Mouse (Mus musculus) T-cell, adult 2 months (primary cell): ENCODE results near the gene Foxr1.
"Not testable (repeated sequence)": the region's sequence is repeated elsewhere in the genome, so short reads cannot be mapped to it uniquely, and the experiment has no call there.

Experiments used
- DNase-seq: peaks from one replicate; pipeline ENCODE4 v3.0.0; 2022; ENCODE audit warnings: low spot score

Gene Foxr1

DNA sequence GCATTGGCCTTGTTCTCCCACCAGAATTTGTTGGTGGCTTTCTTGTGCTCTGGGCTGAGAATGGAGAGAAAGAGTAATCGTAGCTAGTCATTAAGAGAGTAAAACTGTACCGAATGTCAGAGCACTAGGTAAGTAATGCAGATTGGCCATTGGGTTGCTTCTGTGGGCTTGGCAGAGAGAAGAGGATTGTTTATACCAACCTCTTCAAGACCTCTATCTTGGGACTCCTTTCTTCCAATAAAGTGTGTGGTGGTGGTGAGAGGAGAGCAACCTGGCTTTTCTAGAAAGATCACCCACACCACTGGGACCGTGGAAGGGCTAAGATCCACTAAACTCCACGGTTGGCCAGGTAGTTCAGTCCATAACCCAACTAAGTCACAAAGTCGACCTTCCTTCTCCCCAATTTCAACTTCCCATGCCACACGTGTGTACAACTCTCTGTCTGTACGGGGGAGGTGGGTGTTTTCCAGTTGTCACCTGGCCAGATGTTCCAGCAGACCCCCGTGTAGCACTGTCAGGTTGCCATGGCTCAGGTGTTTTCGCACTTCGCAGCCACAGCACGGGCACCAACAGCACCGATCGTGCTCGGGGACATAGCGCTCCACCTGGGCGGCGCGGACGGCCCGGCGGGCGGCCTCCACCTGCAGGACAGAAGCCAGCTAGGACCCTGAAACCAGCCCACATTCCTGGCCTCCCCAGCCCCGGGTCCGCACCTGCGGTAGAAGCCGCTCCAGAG, 23.6 kb downstream of the Foxr1 start:
- no peak for DNase-seq

GRCm38 (mm10) chr9:44412781-44413180, 28.2 kb downstream of the Foxr1 start:
- no peak for DNase-seq

GRCm38 (mm10) chr9:44412306-44412705, 28.6 kb downstream of the Foxr1 start:
- no peak for DNase-seq

DNA sequence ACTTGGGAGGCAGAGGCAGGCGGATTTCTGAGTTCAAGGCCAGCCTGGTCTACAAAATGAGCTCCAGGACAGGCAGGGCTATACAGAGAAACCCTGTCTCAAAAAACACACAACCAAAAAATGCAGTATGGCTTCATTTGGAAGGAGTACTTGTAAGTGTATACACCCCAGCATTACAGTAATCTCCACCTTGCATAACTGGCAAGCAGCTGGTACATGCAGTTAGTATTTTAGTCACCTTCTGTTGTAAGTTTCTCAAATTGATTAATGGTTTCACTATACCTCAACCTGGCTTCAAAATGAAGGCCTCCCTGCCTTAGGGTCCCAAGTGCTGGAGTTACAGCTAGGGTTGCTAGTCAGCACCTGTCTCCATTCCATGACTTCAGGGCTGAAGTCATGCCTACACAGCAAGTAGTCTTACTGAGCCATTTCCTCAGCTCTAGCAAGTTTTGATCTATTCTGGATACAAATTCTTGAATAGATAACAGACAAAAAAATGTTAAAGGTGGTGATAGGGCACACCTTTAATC, 29.3 kb downstream of the Foxr1 start:
- DNase-seq = no peak

- DNase-seq = no peak
Measured at GRCm38 (mm10) chr9:44410647-44411336, 30.1 kb downstream of the Foxr1 start.

- not testable (repeated sequence) for DNase-seq
Measured at GRCm38 (mm10) chr9:44408693-44409092, 32.2 kb downstream of the Foxr1 start.

DNA sequence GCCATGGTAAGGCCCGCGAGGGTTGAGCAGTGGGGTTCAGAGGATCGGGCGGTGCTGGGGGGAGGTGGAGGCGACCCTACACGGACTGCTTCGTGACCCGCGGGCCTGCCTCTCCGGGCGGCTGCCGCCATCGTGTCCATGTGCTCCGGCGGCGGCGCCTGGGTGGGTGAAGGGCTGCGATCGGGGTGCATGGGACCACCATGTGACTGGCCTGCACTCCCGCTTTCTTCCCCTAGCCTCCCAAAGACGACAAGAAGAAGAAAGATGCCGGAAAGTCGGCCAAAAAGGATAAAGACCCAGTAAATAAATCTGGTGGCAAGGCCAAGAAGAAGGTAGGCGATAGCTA, 33.2 kb downstream of the Foxr1 start:
- DNase-seq = no peak

DNA sequence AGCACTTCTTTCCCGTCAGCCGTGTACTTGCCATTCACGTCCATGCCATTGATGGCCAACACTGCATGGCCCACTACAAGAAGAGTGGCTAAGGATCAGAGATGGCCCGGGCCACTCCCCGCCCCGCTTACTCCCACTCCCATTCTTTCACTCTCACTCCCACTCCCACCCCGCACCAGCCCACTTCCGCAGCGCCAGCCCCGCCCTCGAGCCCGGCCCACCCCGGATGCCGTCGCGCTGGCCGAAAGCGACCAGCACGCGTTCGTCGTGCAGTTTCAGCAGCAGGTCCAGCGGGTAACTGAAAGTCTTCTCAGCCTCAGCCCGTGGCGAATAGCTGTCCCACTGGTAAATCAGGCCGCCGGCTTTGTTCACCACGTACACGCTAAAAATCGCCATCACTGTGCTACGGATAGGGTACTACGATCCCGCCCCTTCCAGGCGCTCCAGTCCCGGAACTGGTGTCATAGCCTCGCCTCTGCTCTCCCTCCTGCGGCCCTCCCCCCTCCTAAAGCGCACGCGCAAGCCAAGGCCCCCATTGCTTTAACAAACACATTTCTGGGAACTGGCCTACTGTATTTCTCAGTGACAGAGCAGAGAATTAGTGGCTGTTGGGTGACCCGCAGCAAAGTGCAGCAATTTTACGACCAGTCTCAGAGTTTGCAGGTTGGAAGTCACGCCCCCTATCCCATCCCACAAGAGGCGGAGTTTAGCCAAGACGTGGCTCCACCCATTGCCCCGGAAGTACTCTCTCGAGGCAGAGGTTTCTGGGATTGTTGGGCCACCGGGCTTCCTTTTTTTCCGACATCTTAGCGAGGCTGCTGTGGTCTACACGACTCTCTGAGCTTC, 33.8 kb downstream of the Foxr1 start, which contains the start of the genes Rps25 and Trappc4:
TSS of gene Rps25 (plus strand) at position 234 of the 846 bp plus-strand sequence.
TSS of gene Trappc4 (minus strand) at position 695 of the 846 bp plus-strand sequence.
- peak; percentile 91 for DNase-seq

DNA sequence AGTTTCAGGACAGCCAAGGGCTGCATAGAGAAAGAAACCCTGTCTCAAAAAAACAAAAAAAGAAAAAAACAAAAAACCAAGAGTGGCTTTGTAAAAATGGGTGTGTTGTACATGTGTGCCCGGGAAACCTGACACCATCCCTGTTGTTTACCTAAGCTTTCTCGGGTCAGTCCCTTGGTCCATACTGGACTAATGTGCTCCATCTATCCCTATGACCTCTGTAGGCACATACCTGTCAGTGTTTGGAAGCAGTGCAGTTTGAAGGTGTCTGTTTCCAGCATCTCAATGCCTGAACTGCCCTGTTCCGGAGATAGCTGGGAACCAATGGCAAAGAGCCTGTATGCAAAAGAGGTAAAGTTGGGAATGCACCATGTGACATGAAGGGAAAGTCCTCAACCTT, 35.9 kb downstream of the Foxr1 start:
- DNase-seq = no peak

GRCm38 (mm10) chr9:44401081-44401480, 39.9 kb downstream of the Foxr1 start:
- DNase-seq = no peak

- no peak for DNase-seq
Measured at GRCm38 (mm10) chr9:44399795-44400114, 41.2 kb downstream of the Foxr1 start.

DNA sequence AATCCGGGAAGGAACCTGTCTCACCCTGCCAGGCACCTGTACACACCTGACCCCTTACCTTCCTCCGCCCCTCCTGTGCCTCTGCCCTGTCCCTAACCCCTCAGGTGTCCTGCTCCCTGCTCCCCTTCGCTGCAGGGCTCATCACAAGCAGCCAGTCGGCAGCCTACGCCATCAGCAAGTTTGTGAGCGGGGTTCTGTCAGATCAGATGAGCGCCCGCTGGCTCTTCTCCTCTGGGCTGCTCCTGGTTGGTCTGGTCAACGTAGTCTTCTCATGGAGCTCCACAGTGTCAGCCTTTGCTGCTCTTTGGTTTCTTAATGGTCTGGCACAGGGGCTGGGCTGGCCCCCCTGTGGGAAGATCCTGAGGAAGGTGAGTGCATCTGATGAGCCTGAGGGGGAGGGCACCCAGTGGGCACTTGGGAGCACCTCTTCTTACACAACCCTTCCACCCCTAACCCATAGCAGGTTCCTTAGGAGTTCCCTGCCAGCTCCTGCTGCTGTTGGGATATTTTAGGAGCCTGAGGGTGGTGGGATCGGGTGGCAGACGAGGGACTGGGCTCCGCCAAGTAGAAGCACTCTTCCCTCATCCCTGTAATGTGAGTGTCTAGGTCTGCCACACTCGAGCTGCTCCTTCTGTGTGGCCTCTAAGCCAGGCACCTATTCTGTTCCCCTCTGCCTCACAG, 41.7 kb downstream of the Foxr1 start:
- no peak for DNase-seq

DNA sequence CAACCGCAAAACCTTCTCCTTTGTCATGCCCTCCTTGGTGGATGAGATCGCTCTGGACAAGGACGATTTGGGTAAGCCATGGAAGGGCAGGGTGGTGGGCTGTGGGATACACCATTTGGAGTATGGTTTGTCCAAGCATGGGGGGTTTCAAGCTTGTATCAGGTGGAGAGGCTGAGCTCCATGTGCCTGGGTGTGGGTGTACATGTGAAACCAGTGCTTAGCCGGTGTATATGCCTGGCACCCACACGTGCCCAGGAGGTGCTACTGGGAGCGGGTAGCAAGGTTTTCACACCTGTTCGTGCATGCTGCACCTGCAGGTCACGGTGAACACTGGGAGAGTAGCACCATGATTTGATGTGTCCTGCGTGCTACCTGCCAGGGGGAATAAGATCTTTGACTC, 42.4 kb downstream of the Foxr1 start:
- no peak for DNase-seq

- DNase-seq = no peak
Measured at GRCm38 (mm10) chr9:44398087-44398486, 42.8 kb downstream of the Foxr1 start.

DNA sequence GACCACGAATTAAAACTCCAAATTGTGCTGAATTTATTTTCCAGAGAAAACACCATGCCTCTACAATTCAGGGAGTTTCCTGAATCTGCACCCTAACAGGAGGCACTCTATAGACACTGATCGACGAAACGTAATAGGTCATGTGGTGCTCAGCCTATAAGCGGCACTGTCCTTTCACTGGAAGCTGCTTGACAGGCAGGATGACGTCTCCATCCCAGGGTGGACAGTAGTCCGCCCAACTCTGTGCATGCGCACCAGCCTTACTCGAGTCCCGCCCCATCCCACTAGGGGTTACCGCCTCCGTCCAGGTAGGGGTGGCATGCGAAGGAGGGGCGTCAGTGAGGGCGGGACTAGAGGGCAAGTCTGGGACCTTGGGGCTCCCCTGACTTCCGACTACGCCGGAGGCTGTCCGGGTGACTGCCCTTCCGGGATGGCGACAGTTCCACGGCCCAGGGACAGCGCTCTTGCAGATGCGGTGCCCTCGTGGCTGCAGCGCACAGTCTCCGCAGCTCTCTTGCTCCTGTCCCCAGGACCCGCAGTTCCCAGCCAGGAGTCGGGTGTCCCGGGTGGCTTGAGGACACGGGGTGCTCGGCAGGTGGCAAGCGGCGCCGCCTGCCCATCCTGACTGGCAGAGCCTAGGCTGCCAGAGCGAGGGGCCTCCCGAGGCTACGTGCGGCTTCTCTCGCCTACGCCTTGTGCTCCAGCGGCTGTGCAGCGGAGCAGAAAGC, 44.1 kb downstream of the Foxr1 start, which contains the start of gene Slc37a4:
TSS of gene Slc37a4 (plus strand) at position 169 of the 728 bp plus-strand sequence.
- DNase-seq = peak; percentile 93

- peak; percentile 53 for DNase-seq
Measured at GRCm38 (mm10) chr9:44391466-44391865, 49.5 kb downstream of the Foxr1 start.

DNA sequence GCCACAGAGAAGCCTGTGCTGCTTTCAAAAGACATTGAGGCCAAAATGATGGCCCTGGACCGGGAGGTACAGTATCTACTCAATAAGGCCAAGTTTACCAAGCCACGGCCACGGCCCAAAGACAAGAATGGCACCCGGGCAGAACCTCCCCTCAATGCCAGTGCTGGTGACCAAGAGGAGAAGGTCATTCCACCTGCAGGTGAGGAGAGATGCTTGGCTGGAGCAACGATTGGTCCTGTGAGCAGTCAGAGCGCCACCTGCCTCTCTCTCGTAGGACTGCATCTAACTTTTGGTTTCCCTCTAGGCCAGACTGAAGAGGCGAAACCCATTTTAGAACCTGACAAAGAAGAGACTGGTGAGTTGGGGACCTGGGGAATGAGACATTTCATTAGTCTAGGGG, 51.7 kb downstream of the Foxr1 start:
- peak; percentile 50 for DNase-seq

DNA sequence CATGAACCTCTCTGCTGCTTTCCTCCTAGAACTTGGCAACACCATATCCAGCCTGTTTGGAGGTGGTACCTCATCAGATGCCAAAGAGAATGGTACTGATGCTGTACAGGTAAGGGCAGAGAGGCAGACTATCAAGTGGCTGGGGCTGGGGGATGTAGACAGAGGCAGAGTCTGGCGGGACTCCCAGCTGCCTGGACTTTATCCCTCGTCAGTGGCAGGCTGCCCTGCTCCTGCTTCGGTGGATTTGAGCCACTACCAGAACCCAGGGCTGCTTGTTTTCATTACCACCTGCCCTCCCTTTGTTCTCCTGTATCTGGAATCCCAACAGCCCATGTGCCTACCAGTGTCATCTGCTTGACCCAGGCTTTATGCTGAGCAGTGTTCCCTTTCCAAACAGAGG, 53.7 kb downstream of the Foxr1 start:
- DNase-seq = no peak

DNA sequence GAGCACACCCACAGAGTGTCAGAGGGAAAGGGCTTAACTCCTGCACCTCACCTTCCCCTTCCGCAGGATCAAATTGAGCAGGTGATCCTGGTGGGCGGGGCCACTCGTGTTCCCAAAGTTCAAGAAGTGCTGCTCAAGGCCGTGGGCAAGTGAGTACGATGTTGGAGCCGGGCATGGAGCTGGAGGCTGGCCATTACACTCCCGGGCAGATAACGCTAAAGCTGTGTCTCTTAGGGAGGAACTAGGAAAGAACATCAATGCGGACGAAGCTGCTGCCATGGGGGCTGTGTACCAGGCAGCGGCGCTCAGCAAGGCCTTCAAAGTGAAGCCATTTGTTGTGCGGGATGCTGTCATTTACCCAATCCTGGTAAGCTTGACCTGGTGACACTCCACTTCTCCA, 56.3 kb downstream of the Foxr1 start:
- DNase-seq = no peak
